Mouse (Mus musculus) testis, adult 2 months (tissue): ENCODE measurements at regions not wholly inside any gene's neighbourhood (a gene's known extent, or its start where the extent isn't known, plus 50 kb on each side); places are given as distances from the start of the nearest gene placed in this dataset.

ENCODE experiments used
- CTCF ChIP-seq: fragments of 200-500 bp; IDR thresholded peaks from 2 replicates; pipeline ENCODE4 v1.5.1; 2012; ENCODE audit warnings: low read depth, mild to moderate bottlenecking, inconsistent platforms, low read length, moderate library complexity; ENCODE audit not compliant: control insufficient read depth, insufficient read depth, insufficient replicate concordance
- POLR2A ChIP-seq: fragments of 200-500 bp; IDR thresholded peaks from 2 replicates; pipeline ENCODE4 v1.6.1; 2012; ENCODE audit warnings: low read depth, mild to moderate bottlenecking, inconsistent platforms, low read length, moderate library complexity; ENCODE audit not compliant: control insufficient read depth

DNA sequence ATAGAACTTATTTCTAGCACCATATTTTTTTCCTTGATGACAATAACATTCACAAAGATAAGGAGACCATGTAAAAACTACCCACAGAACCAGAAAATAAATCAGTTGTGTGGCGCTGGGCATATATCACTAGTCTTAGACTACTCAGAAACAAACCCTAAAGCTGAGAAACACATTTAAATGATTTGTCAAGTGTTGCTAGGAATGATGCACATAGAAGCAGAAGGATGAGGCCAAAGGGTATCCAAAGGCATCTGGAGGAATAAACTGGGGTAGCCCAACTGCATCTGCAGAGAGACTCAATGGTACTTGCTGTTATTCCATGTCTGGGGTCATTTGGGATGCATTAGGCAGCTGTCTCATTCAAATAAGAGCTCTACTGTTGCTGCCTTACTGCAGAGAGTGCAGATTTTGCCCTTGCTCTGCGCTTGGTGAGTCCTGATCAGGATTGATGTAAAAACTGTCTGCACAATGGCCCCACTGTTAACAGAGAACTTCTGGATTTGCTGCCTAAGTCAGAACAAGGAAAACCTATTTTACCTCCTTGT lies 68.0 kb upstream of the Plcb1 start:
- TF ChIP-seq CTCF (no peak), POLR2A (no peak)
